Mouse (Mus musculus): ENCODE measurements around the gene Arfgap2. TPM values are rescaled to one million over a fixed set of nuclear protein-coding genes. Genes with fewer than 3 reads are reported as not detected.

Arfgap2 gene
- polyA plus RNA-seq, 1 experiment from 2014 or later: 79.0 TPM

- Histone ChIP-seq H3K9me3 (no peaks in the 10 kb centered on the region), H3K4me2 (replicated peaks) (no peak overlapping the region), H3K9ac (replicated peaks) (no peak overlapping the region), H3K4me3 (no peak overlapping the region), H3K4me1 (peaks cover 11% of the 10 kb centered on the region), H3K27me3 (no peaks in the 10 kb centered on the region), H3K36me3 (no peaks in the 10 kb centered on the region), H3K27ac (replicated peaks) (no peak overlapping the region)
- WGBS: 95% methylated on average over 3 of the region's 3 CpGs
- ATAC-seq (replicated peaks): no peak
Observed at GRCm38 (mm10) chr2:91294226-91294625, 29.5 kb downstream of the Arfgap2 start.

DNA sequence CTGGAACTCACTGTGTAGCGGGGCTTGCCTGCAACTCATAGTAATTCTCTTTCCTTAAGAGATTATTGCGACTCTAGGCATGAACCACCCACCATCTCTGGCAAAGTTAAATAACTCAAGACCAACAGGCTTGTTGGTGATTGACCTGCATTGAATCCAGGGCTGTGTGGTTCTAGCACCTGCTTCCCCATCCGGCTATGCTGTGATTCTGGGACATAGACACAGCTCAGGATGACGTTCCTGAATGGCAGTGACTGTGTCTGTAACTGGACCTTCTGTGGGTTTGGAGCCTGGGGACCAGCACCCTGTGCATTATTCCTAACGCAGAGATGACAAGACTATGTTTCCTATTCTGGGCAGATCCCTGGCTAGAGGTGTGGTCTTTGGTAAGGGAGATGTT is 31.1 kb downstream of the Arfgap2 start:
- Histone ChIP-seq H3K4me2 (replicated peaks) (no peak overlapping the region), H3K36me3 (no peaks in the 10 kb centered on the region), H3K4me1 (peaks cover 10% of the 10 kb centered on the region), H3K4me3 (no peak overlapping the region), H3K9ac (replicated peaks) (no peak overlapping the region), H3K27ac (replicated peaks) (no peak overlapping the region), H3K27me3 (no peaks in the 10 kb centered on the region), H3K9me3 (no peaks in the 10 kb centered on the region)
- WGBS: 88% methylated on average over 5 of the region's 5 CpGs
- no peak for ATAC-seq (replicated peaks)

GRCm38 (mm10) chr2:91299156-91299555 is 34.4 kb downstream of the Arfgap2 start:
- Histone ChIP-seq H3K27ac (replicated peaks) (no peak overlapping the region), H3K4me2 (replicated peaks) (no peak overlapping the region), H3K4me1 (no peaks in the 10 kb centered on the region), H3K9ac (replicated peaks) (no peak overlapping the region), H3K9me3 (no peaks in the 10 kb centered on the region), H3K36me3 (no peaks in the 10 kb centered on the region), H3K27me3 (no peaks in the 10 kb centered on the region), H3K4me3 (no peak overlapping the region)
- 72% methylated on average over 3 of the region's 3 CpGs for WGBS
- ATAC-seq (replicated peaks): no peak

DNA sequence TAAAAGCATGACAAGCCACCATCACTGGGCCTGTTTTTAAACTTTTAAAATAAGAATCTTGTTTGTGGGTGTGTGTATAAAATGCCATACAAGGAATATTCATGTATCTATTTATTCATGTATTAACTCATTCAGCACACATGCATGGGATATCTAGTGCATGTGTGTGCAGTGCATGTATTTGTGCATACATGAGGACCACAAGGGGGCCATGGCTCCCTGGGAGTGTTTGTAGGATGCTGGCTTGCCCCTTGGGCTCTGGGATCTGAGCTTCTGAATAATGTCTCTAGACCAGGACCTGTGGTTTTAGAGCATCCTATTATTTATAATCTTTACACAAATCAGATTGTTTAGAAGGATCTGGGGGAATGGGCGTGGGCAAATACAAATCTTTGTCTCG is 36.0 kb downstream of the Arfgap2 start:
- no peaks in the 10 kb centered on the region for H3K36me3 ChIP-seq
- WGBS: 89% methylated on average over 2 of the region's 2 CpGs
- H3K27me3 ChIP-seq: no peaks in the 10 kb centered on the region
- ATAC-seq (replicated peaks): no peak
- no peaks in the 10 kb centered on the region for H3K4me1 ChIP-seq
- H3K9ac ChIP-seq (replicated peaks): no peak overlapping the region
- H3K27ac ChIP-seq (replicated peaks): no peak overlapping the region
- no peak overlapping the region for H3K4me3 ChIP-seq
- H3K4me2 ChIP-seq (replicated peaks): no peak overlapping the region
- no peaks in the 10 kb centered on the region for H3K9me3 ChIP-seq

DNA sequence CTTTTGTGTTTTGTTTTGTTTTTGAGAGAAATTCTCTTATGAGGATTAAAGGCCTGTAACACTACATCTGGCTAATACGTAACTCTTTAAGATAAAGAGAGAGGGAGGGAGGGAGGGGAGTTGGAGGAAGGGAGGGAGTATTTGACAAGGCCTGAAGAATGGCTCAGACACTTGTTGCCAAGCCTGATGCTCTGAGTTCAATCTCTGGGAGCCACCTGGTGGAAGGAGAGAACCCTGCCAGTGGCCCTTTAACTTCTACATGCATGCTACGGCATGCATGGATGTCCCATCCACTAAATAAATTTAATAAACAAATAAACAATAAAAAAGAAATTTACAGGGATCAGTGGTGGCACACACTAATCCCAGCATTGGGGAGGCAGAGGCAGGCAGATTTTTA is 37.1 kb downstream of the Arfgap2 start:
- 83% methylated on average over 2 of the region's 2 CpGs for WGBS
- Histone ChIP-seq H3K9me3 (no peaks in the 10 kb centered on the region), H3K36me3 (no peaks in the 10 kb centered on the region), H3K4me3 (no peak overlapping the region), H3K27me3 (no peaks in the 10 kb centered on the region), H3K4me1 (no peaks in the 10 kb centered on the region), H3K27ac (replicated peaks) (no peak overlapping the region), H3K9ac (replicated peaks) (no peak overlapping the region), H3K4me2 (replicated peaks) (no peak overlapping the region)
- no peak for ATAC-seq (replicated peaks)

GRCm38 (mm10) chr2:91302845-91303244 is 38.1 kb downstream of the Arfgap2 start:
- no peaks in the 10 kb centered on the region for H3K27me3 ChIP-seq
- no peak overlapping the region for H3K27ac ChIP-seq (replicated peaks)
- 0 out of 2 replicates have a peak, but pooled peaks cover 3% of the 10 kb centered on the region for H3K4me1 ChIP-seq
- ATAC-seq (replicated peaks): no peak
- no peaks in the 10 kb centered on the region for H3K36me3 ChIP-seq
- WGBS: 77% methylated on average over 3 of the region's 3 CpGs
- no peak overlapping the region for H3K4me2 ChIP-seq (replicated peaks)
- no peaks in the 10 kb centered on the region for H3K9me3 ChIP-seq
- H3K9ac ChIP-seq (replicated peaks): no peak overlapping the region
- no peak overlapping the region for H3K4me3 ChIP-seq

DNA sequence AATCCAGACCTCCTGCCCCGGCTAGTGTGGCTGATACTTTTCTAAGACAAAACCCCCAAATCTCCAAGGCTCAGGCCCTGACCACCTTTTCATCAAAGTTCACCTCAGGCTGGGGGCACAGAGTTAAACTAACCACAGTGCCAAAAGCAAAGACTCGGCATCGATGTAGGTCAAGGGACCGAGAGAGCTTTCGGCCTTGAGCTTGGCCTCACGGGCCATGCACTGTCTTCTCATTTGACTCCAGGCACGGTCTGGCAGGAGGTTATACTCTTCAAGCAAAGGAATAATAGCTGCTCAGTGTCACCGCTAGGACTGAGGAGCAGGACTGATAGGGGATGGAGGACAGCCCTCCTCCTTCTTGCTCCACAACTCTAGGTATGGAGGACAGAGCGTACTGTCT is 41.2 kb downstream of the Arfgap2 start:
- no peaks in the 10 kb centered on the region for H3K9me3 ChIP-seq
- no peak for ATAC-seq (replicated peaks)
- H3K4me2 ChIP-seq (replicated peaks): no peak overlapping the region
- no peak overlapping the region for H3K9ac ChIP-seq (replicated peaks)
- H3K27ac ChIP-seq (replicated peaks): no peak overlapping the region
- H3K27me3 ChIP-seq: no peaks in the 10 kb centered on the region
- H3K4me1 ChIP-seq: 0 out of 2 replicates have a peak, but pooled peaks cover 3% of the 10 kb centered on the region
- no peaks in the 10 kb centered on the region for H3K36me3 ChIP-seq
- no peak overlapping the region for H3K4me3 ChIP-seq
- WGBS: 93% methylated on average over 9 of the region's 9 CpGs

DNA sequence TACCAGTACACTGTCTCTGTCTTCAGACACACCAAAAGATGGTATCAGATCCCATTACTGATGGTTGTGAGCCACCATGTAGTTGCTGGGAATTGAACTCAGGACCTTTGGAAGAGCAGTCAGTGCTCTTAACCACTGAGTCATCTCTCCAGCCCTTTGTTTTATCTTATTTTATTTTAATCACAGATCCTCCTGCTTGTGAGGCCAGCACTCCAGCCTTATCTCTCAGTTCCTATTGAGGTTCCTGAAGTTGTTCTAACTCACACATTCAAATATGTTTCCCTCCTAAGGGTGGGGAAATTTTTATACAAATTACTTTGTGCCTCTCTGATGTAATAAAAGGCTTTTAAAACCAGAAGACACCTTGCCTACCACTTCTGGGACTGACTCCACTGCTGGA is 41.8 kb downstream of the Arfgap2 start:
- Histone ChIP-seq H3K9ac (replicated peaks) (no peak overlapping the region), H3K9me3 (no peaks in the 10 kb centered on the region), H3K36me3 (no peaks in the 10 kb centered on the region), H3K4me2 (replicated peaks) (no peak overlapping the region), H3K4me1 (0 out of 2 replicates have a peak, but pooled peaks cover 3% of the 10 kb centered on the region), H3K27ac (replicated peaks) (no peak overlapping the region), H3K4me3 (no peak overlapping the region), H3K27me3 (no peaks in the 10 kb centered on the region)
- no peak for ATAC-seq (replicated peaks)

GRCm38 (mm10) chr2:91308680-91309079 is 43.9 kb downstream of the Arfgap2 start:
- Histone ChIP-seq H3K9me3 (no peaks in the 10 kb centered on the region), H3K36me3 (no peaks in the 10 kb centered on the region), H3K27ac (replicated peaks) (no peak overlapping the region), H3K4me2 (replicated peaks) (no peak overlapping the region), H3K27me3 (no peaks in the 10 kb centered on the region), H3K4me3 (no peak overlapping the region), H3K4me1 (peaks cover 10% of the 10 kb centered on the region; the same call in 1 of the 2 replicates), H3K9ac (replicated peaks) (no peak overlapping the region)
- 59% methylated on average over 5 of the region's 5 CpGs for WGBS
- ATAC-seq (replicated peaks): no peak

DNA sequence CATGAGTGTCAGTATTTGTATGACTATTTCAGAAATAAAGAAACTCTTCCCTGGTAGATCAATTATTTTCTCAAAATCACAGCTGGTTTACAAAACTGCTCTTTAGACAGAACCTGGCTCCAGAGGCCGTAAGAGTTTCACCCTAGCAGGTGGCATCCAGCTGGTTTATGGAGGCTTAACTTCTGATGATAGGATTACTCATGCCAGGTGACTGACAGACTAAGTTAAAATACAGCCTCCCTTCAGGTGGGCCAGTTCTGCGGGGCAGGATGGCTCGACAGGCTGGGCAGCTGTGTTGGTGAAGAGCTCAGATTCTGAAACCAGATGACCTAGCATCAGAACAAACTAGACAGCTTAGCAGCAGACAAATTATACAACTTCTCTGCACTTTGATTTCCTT is 44.8 kb downstream of the Arfgap2 start:
- Histone ChIP-seq H3K4me2 (replicated peaks) (no peak overlapping the region), H3K4me1 (peaks cover 10% of the 10 kb centered on the region; the same call in 1 of the 2 replicates), H3K4me3 (no peak overlapping the region), H3K9me3 (no peaks in the 10 kb centered on the region), H3K27ac (replicated peaks) (no peak overlapping the region), H3K36me3 (no peaks in the 10 kb centered on the region), H3K27me3 (no peaks in the 10 kb centered on the region), H3K9ac (replicated peaks) (no peak overlapping the region)
- WGBS: 70% methylated on average over 3 of the region's 3 CpGs
- ATAC-seq (replicated peaks): no peak

- no peak overlapping the region; the same call in 1 of the 2 replicates for H3K9ac ChIP-seq (replicated peaks)
- H3K27me3 ChIP-seq: no peaks in the 10 kb centered on the region
- ATAC-seq (replicated peaks): no peak
- 52% methylated on average over 10 of the region's 10 CpGs for WGBS
- H3K4me2 ChIP-seq (replicated peaks): no peak overlapping the region
- no peaks in the 10 kb centered on the region for H3K9me3 ChIP-seq
- H3K4me1 ChIP-seq: peaks cover 7% of the 10 kb centered on the region; the same call in 1 of the 2 replicates
- no peak overlapping the region; the same call in 1 of the 2 replicates for H3K27ac ChIP-seq (replicated peaks)
- H3K4me3 ChIP-seq: no peak overlapping the region
- no peaks in the 10 kb centered on the region for H3K36me3 ChIP-seq
Observed at GRCm38 (mm10) chr2:91312578-91313311, 48.0 kb downstream of the Arfgap2 start.

- Histone ChIP-seq H3K27ac (replicated peaks) (no peak overlapping the region), H3K27me3 (no peaks in the 10 kb centered on the region), H3K9me3 (no peaks in the 10 kb centered on the region), H3K9ac (replicated peaks) (no peak overlapping the region), H3K4me3 (no peak overlapping the region), H3K4me1 (peaks cover 7% of the 10 kb centered on the region; the same call in 1 of the 2 replicates), H3K36me3 (no peaks in the 10 kb centered on the region), H3K4me2 (replicated peaks) (no peak overlapping the region)
- WGBS: 89% methylated on average over 7 of the region's 7 CpGs
- ATAC-seq (replicated peaks): no peak
Observed at GRCm38 (mm10) chr2:91314184-91314583, 49.4 kb downstream of the Arfgap2 start.
